Mouse (Mus musculus) urinary bladder, adult 18-20 months (tissue): ENCODE data around the gene Zcwpw1.
"Not testable (repeated sequence)": the region's sequence is repeated elsewhere in the genome, so short reads cannot be mapped to it uniquely, and the experiment has no call there.

Source experiments
- DNase-seq, 2 experiments: peaks; one replicate each; pipeline ENCODE4 v3.0.0; 2022; ENCODE audit warnings: low spot score in 2 of 2, mixed read lengths in 2 of 2

The Zcwpw1 gene

GRCm38 (mm10) chr5:137833500-137833899 is 45.9 kb downstream of the Zcwpw1 start:
- no peak for DNase-seq

- DNase-seq: not testable (repeated sequence)
Observed at GRCm38 (mm10) chr5:137835966-137836520, 48.4 kb downstream of the Zcwpw1 start, which contains the start of gene Pilra. Pilra (minus strand) TSS chr5:137836281.

GRCm38 (mm10) chr5:137836611-137837010 is 49.0 kb downstream of the Zcwpw1 start:
- DNase-seq: no peak

GRCm38 (mm10) chr5:137837110-137837509 is 49.5 kb downstream of the Zcwpw1 start:
- not testable (repeated sequence) for DNase-seq

GRCm38 (mm10) chr5:137850313-137850712 is 62.7 kb downstream of the Zcwpw1 start:
- not testable (repeated sequence) for DNase-seq

- not testable (repeated sequence) for DNase-seq
Observed at GRCm38 (mm10) chr5:137854907-137855306, 67.3 kb downstream of the Zcwpw1 start.

GRCm38 (mm10) chr5:137856870-137857269 is 69.3 kb downstream of the Zcwpw1 start:
- not testable (repeated sequence) for DNase-seq

- DNase-seq: not testable (repeated sequence)
Observed at GRCm38 (mm10) chr5:137857960-137858710, 70.5 kb downstream of the Zcwpw1 start, which contains the start of gene Pilrb1. Pilrb1 (minus strand) TSS chr5:137858106.

- DNase-seq: not testable (repeated sequence)
Observed at GRCm38 (mm10) chr5:137864008-137864407, 76.4 kb downstream of the Zcwpw1 start.

GRCm38 (mm10) chr5:137868600-137868999 is 81.0 kb downstream of the Zcwpw1 start:
- not testable (repeated sequence) for DNase-seq

GRCm38 (mm10) chr5:137871644-137872380 is 84.2 kb downstream of the Zcwpw1 start, which contains the start of gene Pilrb2:
Pilrb2 (minus strand) TSS chr5:137871815.
- DNase-seq: not testable (repeated sequence)
